Mouse (Mus musculus): Measurements from ENCODE around the gene Sema3g. TPM values are rescaled to one million over a fixed set of nuclear protein-coding genes. Genes with fewer than 3 reads are reported as not detected.

The Sema3g gene
- polyA plus RNA-seq, 2 experiments, result 0.15 TPM; not detected in 1

DNA sequence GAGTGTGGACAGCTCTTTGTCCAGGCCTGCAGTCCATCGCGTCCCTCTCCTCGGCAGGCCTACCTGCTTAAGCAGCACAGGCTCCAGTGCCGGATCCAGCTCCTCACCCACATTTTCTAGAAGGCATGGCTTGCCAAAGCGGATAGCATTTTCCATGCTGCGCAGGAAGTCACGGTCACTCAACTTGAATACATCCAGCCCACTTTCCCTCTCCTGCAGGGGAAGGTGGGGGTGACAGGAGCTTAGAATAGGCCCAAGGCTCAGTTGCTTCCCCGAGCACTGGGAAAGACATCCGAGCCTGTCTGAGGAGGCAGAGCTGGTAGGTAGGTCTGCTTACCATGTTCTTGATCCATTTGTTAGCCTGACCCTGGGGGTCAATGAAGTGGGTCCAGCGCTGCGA lies 50.0 kb downstream of the Sema3g start:
- 81% methylated on average over 11 of the region's 11 CpGs for WGBS (ENCODE audit: insufficient replicate concordance)
- Histone ChIP-seq H3K4me1 (replicated peaks; ENCODE audit: control insufficient read depth in 2 of 2, insufficient read depth in 2 of 2, low read length in 1 of 2) (no peaks in the 10 kb centered on the region), H3K27ac (no peak overlapping the region), H3K9me3 (ENCODE audit: control insufficient read depth, low read length) (no peaks in the 10 kb centered on the region), H3K27me3 (ENCODE audit: control insufficient read depth, insufficient read depth, low read length) (no peaks in the 10 kb centered on the region), H3K9ac (replicated peaks) (no peak overlapping the region), H3K4me2 (ENCODE audit: low read depth) (no peak overlapping the region), H3K36me3 (replicated peaks; ENCODE audit: control insufficient read depth, insufficient read depth, low read depth) (no peaks in the 10 kb centered on the region), H3K4me3 (ENCODE audit: insufficient read depth in 1 of 2, low read depth in 2 of 2, low read length in 2 of 2) (no peak overlapping the region)
- DNase-seq (ENCODE audit: low read depth in 3 of 3, low spot score in 3 of 3) (no peak), ATAC-seq (ENCODE audit: insufficient read depth) (no peak)
- TF ChIP-seq CTCF (IDR thresholded peaks at IDR 0.05; ENCODE audit: low read depth) (no peak), EP300 (IDR thresholded peaks at IDR 0.05; ENCODE audit: low read depth) (no peak)

DNA sequence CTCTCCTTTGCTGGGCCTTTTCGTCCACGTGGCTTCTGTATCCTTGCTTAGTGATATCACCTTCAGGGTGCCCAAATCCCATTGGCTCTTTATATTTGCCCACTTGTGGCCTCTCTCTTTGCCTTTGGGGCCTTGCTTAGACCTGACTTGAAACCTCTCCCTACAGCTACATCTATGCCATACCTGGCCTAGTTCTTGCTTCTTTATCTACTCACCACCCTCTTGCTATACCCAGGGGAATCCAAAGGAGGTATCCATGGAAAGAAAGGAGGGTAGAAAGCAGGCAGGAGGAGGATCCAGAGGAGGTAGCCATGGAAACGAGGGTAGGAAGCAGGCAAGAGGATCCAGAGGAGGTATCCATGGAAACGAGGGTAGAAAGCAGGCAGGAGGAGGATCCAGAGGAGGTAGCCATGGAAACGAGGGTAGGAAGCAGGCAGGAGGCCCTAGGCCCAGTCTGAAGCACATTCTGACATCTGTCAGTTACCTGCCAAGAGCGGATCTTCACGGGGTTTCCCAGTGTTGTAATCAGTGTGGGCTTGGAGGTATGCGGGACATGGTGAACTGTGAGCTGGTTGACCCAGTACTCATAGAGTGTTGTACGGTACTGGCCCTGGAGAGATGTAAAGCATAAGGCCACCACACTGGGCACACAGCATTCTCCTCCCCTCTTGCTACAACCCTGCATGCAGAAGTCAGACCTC lies 50.8 kb downstream of the Sema3g start:
- Histone ChIP-seq H3K4me3 (ENCODE audit: insufficient read depth in 1 of 2, low read depth in 2 of 2, low read length in 2 of 2) (no peak overlapping the region), H3K27ac (no peak overlapping the region), H3K9me3 (ENCODE audit: control insufficient read depth, low read length) (no peaks in the 10 kb centered on the region), H3K4me2 (ENCODE audit: low read depth) (no peak overlapping the region), H3K4me1 (replicated peaks; ENCODE audit: control insufficient read depth in 2 of 2, insufficient read depth in 2 of 2, low read length in 1 of 2) (no peaks in the 10 kb centered on the region), H3K9ac (replicated peaks) (no peak overlapping the region), H3K36me3 (replicated peaks; ENCODE audit: control insufficient read depth, insufficient read depth, low read depth) (no peaks in the 10 kb centered on the region), H3K27me3 (ENCODE audit: control insufficient read depth, insufficient read depth, low read length) (no peaks in the 10 kb centered on the region)
- DNase-seq (ENCODE audit: low read depth in 3 of 3, low spot score in 3 of 3), result no peak
- no peak for ATAC-seq (ENCODE audit: insufficient read depth)
- TF ChIP-seq EP300 (IDR thresholded peaks at IDR 0.05; ENCODE audit: low read depth) (no peak), CTCF (IDR thresholded peaks at IDR 0.05; ENCODE audit: low read depth) (no peak)
- WGBS (ENCODE audit: insufficient replicate concordance), result 56% methylated on average over 9 of the region's 9 CpGs

DNA sequence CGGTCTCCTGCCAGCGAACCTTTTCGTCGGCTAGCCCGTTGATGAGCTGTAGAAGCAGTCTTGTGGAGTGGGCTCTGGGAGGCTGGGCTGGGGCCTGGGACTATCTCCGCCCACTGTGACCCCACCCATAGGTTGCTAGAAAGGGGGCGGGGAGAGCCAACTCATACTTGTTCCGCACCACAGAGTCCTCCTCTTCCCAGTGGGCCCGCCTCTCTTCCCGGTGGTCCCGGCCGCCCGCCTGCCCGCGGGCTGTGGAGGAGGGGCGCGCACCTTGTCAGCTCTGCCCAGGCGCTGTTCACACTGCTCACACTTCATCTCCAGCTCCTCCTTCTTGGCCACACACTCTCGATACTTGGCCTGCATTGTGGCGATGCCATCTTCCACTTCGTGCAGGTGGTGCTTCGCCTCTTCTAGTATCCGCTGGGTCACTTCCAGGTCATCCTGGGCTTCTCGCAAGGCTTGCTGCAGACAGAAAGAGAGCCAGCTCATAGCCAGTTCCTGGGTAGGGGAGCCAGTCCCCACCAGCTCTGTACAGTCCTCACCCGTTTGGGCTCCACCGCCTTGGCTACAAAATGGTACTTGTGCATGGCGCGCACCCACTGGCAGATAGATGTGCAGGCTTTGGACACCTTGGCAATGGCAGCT lies 51.9 kb downstream of the Sema3g start:
- TF ChIP-seq CTCF (IDR thresholded peaks at IDR 0.05; ENCODE audit: low read depth), result no peak
- no peak for TF ChIP-seq EP300 (IDR thresholded peaks at IDR 0.05; ENCODE audit: low read depth)
- Histone ChIP-seq H3K9ac (replicated peaks) (no peak overlapping the region), H3K27ac (no peak overlapping the region), H3K36me3 (replicated peaks; ENCODE audit: control insufficient read depth, insufficient read depth, low read depth) (no peaks in the 10 kb centered on the region), H3K27me3 (ENCODE audit: control insufficient read depth, insufficient read depth, low read length) (no peaks in the 10 kb centered on the region), H3K4me3 (ENCODE audit: insufficient read depth in 1 of 2, low read depth in 2 of 2, low read length in 2 of 2) (peak overlapping the region in 1 of 2 experiments; percentile 19; a peak in 1 of 4 replicates), H3K9me3 (ENCODE audit: control insufficient read depth, low read length) (no peaks in the 10 kb centered on the region), H3K4me1 (replicated peaks; ENCODE audit: control insufficient read depth in 2 of 2, insufficient read depth in 2 of 2, low read length in 1 of 2) (no peaks in the 10 kb centered on the region), H3K4me2 (ENCODE audit: low read depth) (peak overlapping the region; percentile 41)
- DNase-seq (ENCODE audit: low read depth in 3 of 3, low spot score in 3 of 3) (no peak), ATAC-seq (ENCODE audit: insufficient read depth) (peak; percentile 38)
- WGBS (ENCODE audit: insufficient replicate concordance), result 20% methylated on average over 28 of the region's 28 CpGs

DNA sequence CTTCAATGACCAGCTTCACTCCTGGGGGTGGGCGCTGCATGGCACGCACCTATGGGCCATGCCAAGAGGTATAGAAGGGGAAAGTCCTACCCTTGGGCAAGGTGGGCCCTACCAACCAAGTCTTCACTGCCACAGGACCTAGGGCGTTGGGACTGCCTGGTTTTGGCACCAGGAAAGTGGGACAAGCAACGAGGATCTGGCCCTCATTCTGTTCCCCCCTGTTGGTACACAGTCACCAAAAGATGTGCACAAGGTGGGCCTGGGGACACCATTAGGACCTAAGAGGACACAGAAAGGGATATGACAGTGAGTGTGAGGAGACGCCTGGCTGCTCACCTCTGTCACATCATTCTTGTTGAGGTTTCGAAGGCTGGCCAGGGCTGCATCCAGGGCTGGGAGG lies 53.5 kb downstream of the Sema3g start:
- 67% methylated on average over 6 of the region's 6 CpGs for WGBS (ENCODE audit: insufficient replicate concordance)
- H3K9ac ChIP-seq (replicated peaks), result no peak overlapping the region
- no peak overlapping the region for H3K4me2 ChIP-seq (ENCODE audit: low read depth)
- H3K4me1 ChIP-seq (replicated peaks; ENCODE audit: control insufficient read depth in 2 of 2, insufficient read depth in 2 of 2, low read length in 1 of 2), result no peaks in the 10 kb centered on the region
- ATAC-seq (ENCODE audit: insufficient read depth) (no peak), DNase-seq (ENCODE audit: low read depth in 3 of 3, low spot score in 3 of 3) (no peak)
- H3K27me3 ChIP-seq (ENCODE audit: control insufficient read depth, insufficient read depth, low read length), result no peaks in the 10 kb centered on the region
- H3K36me3 ChIP-seq (replicated peaks; ENCODE audit: control insufficient read depth, insufficient read depth, low read depth), result no peaks in the 10 kb centered on the region
- H3K9me3 ChIP-seq (ENCODE audit: control insufficient read depth, low read length), result no peaks in the 10 kb centered on the region
- H3K27ac ChIP-seq, result no peak overlapping the region
- TF ChIP-seq CTCF (IDR thresholded peaks at IDR 0.05; ENCODE audit: low read depth) (no peak), EP300 (IDR thresholded peaks at IDR 0.05; ENCODE audit: low read depth) (no peak)
- no peak overlapping the region for H3K4me3 ChIP-seq (ENCODE audit: insufficient read depth in 1 of 2, low read depth in 2 of 2, low read length in 2 of 2)

DNA sequence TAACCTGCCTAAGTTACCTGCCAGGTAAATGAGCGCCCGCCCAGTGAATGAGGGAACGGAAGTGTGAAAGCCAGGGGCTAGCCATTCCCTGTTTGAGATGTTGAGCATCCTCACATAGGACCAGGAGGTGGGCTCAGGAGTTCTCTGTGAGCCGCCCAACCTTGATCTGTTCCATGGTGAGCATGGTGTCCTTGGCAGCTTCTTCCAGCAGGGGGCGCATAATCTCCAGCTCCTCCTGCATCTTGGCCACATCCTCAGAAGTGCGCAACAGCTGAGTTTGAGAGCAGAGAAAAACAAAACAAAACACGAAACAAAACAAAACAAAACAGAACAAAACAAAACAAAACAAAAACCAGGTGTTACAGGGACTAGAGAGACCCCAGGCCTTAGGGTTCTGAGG lies 54.5 kb downstream of the Sema3g start:
- H3K4me3 ChIP-seq (ENCODE audit: insufficient read depth in 1 of 2, low read depth in 2 of 2, low read length in 2 of 2), result no peak overlapping the region
- no peak overlapping the region for H3K27ac ChIP-seq
- no peaks in the 10 kb centered on the region for H3K27me3 ChIP-seq (ENCODE audit: control insufficient read depth, insufficient read depth, low read length)
- no peaks in the 10 kb centered on the region for H3K4me1 ChIP-seq (replicated peaks; ENCODE audit: control insufficient read depth in 2 of 2, insufficient read depth in 2 of 2, low read length in 1 of 2)
- DNase-seq (ENCODE audit: low read depth in 3 of 3, low spot score in 3 of 3) (peak in 2 of 3 experiments; percentile 34 to 46), ATAC-seq (ENCODE audit: insufficient read depth) (no peak)
- no peaks in the 10 kb centered on the region for H3K36me3 ChIP-seq (replicated peaks; ENCODE audit: control insufficient read depth, insufficient read depth, low read depth)
- TF ChIP-seq CTCF (IDR thresholded peaks at IDR 0.05; ENCODE audit: low read depth), result peak; percentile 96
- TF ChIP-seq EP300 (IDR thresholded peaks at IDR 0.05; ENCODE audit: low read depth), result no peak
- no peak overlapping the region for H3K4me2 ChIP-seq (ENCODE audit: low read depth)
- 22% methylated on average over 7 of the region's 7 CpGs for WGBS (ENCODE audit: insufficient replicate concordance)
- H3K9me3 ChIP-seq (ENCODE audit: control insufficient read depth, low read length), result no peaks in the 10 kb centered on the region
- no peak overlapping the region for H3K9ac ChIP-seq (replicated peaks)

Other genes starting within 250 kb of the Sema3g start
- gene Glt8d1, start 216.5 kb upstream of the Sema3g start, polyA plus RNA-seq (2012; rRNA removed), result 12.6 and 18.4 TPM in 2 replicates
- 17.5 and 17.7 TPM in 2 replicates for gene Glt8d1, start 216.5 kb upstream of the Sema3g start, polyA plus RNA-seq (2014; fragmentation: Nextera tagmentation; extraction: Ambion mirVana)
- gene Spcs1, start 216.2 kb upstream of the Sema3g start, polyA plus RNA-seq (2012; rRNA removed), result 157 and 292 TPM in 2 replicates
- gene Spcs1, start 216.2 kb upstream of the Sema3g start, polyA plus RNA-seq (2014; fragmentation: Nextera tagmentation; extraction: Ambion mirVana), result 307 and 323 TPM in 2 replicates
- 7.2 and 10.3 TPM in 2 replicates for gene Pbrm1, start 198.7 kb upstream of the Sema3g start, polyA plus RNA-seq (2012; rRNA removed)
- gene Pbrm1, start 198.7 kb upstream of the Sema3g start, polyA plus RNA-seq (2014; fragmentation: Nextera tagmentation; extraction: Ambion mirVana), result 35.3 and 36.9 TPM in 2 replicates
- gene Gnl3, start 198.7 kb upstream of the Sema3g start, polyA plus RNA-seq (2012; rRNA removed), result 50.2 and 88.0 TPM in 2 replicates
- 90.8 and 91.8 TPM in 2 replicates for gene Gnl3, start 198.7 kb upstream of the Sema3g start, polyA plus RNA-seq (2014; fragmentation: Nextera tagmentation; extraction: Ambion mirVana)
- 21.4 and 26.7 TPM in 2 replicates for gene Smim4, start 88.9 kb upstream of the Sema3g start, polyA plus RNA-seq (2012; rRNA removed)
- 72.8 and 81.7 TPM in 2 replicates for gene Smim4, start 88.9 kb upstream of the Sema3g start, polyA plus RNA-seq (2014; fragmentation: Nextera tagmentation; extraction: Ambion mirVana)
- gene Nt5dc2, start 86.8 kb upstream of the Sema3g start, polyA plus RNA-seq (2012; rRNA removed), result 146 and 164 TPM in 2 replicates
- 161 and 173 TPM in 2 replicates for gene Nt5dc2, start 86.8 kb upstream of the Sema3g start, polyA plus RNA-seq (2014; fragmentation: Nextera tagmentation; extraction: Ambion mirVana)
- 18.9 and 19.9 TPM in 2 replicates for gene Stab1, start 49.2 kb upstream of the Sema3g start, polyA plus RNA-seq (2012; rRNA removed)
- 19.3 and 20.7 TPM in 2 replicates for gene Stab1, start 49.2 kb upstream of the Sema3g start, polyA plus RNA-seq (2014; fragmentation: Nextera tagmentation; extraction: Ambion mirVana)
- 18.2 and 22.2 TPM in 2 replicates for gene Tnnc1, start 9.5 kb upstream of the Sema3g start, polyA plus RNA-seq (2012; rRNA removed)
- 37.5 and 41.2 TPM in 2 replicates for gene Tnnc1, start 9.5 kb upstream of the Sema3g start, polyA plus RNA-seq (2014; fragmentation: Nextera tagmentation; extraction: Ambion mirVana)
- gene Nisch, start 914 bp upstream of the Sema3g start, polyA plus RNA-seq (2012; rRNA removed), result 71.1 and 73.9 TPM in 2 replicates
- gene Nisch, start 914 bp upstream of the Sema3g start, polyA plus RNA-seq (2014; fragmentation: Nextera tagmentation; extraction: Ambion mirVana), result 50.3 and 61.1 TPM in 2 replicates
- gene Phf7, start 33.5 kb downstream of the Sema3g start, polyA plus RNA-seq (2012; rRNA removed), result 2.1 and 3.1 TPM in 2 replicates
- gene Phf7, start 33.5 kb downstream of the Sema3g start, polyA plus RNA-seq (2014; fragmentation: Nextera tagmentation; extraction: Ambion mirVana), result 6.0 and 7.5 TPM in 2 replicates
- 22.1 and 24.4 TPM in 2 replicates for gene Bap1, start 33.6 kb downstream of the Sema3g start, polyA plus RNA-seq (2012; rRNA removed)
- 28.0 and 30.6 TPM in 2 replicates for gene Bap1, start 33.6 kb downstream of the Sema3g start, polyA plus RNA-seq (2014; fragmentation: Nextera tagmentation; extraction: Ambion mirVana)
- gene Dnah1, start 106.0 kb downstream of the Sema3g start, polyA plus RNA-seq (2012; rRNA removed), result 0.11 and 0.13 TPM in 2 replicates
- gene Dnah1, start 106.0 kb downstream of the Sema3g start, polyA plus RNA-seq (2014; fragmentation: Nextera tagmentation; extraction: Ambion mirVana), result 0.14 and 0.27 TPM in 2 replicates
- 10.5 and 13.7 TPM in 2 replicates for gene Capn7, start 118.8 kb downstream of the Sema3g start, polyA plus RNA-seq (2012; rRNA removed)
- 17.7 and 21.8 TPM in 2 replicates for gene Capn7, start 118.8 kb downstream of the Sema3g start, polyA plus RNA-seq (2014; fragmentation: Nextera tagmentation; extraction: Ambion mirVana)
- gene Sh3bp5, start 218.2 kb downstream of the Sema3g start, polyA plus RNA-seq (2012; rRNA removed), result 9.8 and 14.7 TPM in 2 replicates
- 6.4 and 6.9 TPM in 2 replicates for gene Sh3bp5, start 218.2 kb downstream of the Sema3g start, polyA plus RNA-seq (2014; fragmentation: Nextera tagmentation; extraction: Ambion mirVana)

Data from liver, embryonic 14.5 days (tissue).